Mouse (Mus musculus) left cerebral cortex, postnatal 14 days (tissue): ENCODE measurements around the gene Nol10. TPM values are rescaled to one million over a fixed set of nuclear protein-coding genes. Genes with fewer than 3 reads are reported as not detected.

Source experiments
- DNase-seq, 2 experiments: peaks; one replicate each; pipeline ENCODE4 v3.0.0; 2021 to 2022; ENCODE audit warnings: low spot score in 2 of 2, mixed read lengths in 1 of 2
- intact Hi-C: fragments of 180-260 bp; cut with DNase I; formaldehyde crosslinking; loops from one replicate; pipeline ENCODE4 v1.15.1; 2025
- long read RNA-seq, 2 experiments: library from polyadenylated mRNA; stranded (forward); transcript quantifications; one replicate each; pipeline ENCODE4 v2.0.0; 2021
- total RNA-seq, 2 experiments: library from RNA; stranded (reverse); gene quantifications; 2 replicates each; pipeline ENCODE4 v1.2.3; 2021

Nol10 gene
- 10 to 100 TPM; 19.7 to 20.3 TPM for total RNA-seq
- long read RNA-seq, experiment 1, transcript Nol10-201 (21 exons, 3,021 nt), result major isoform, 5 of 8 reads
- long read RNA-seq, experiment 1, partial matches to known transcripts, result 0 of 8 reads
- long read RNA-seq, experiment 1, other reads (novel, unspliced or antisense), result 3 of 8 reads
- long read RNA-seq, experiment 2, transcript Nol10-201 (21 exons, 3,021 nt), result major isoform, 7 of 10 reads
- long read RNA-seq, experiment 2, partial matches to known transcripts, result 0 of 10 reads
- long read RNA-seq, experiment 2, other reads (novel, unspliced or antisense), result 3 of 10 reads

DNA sequence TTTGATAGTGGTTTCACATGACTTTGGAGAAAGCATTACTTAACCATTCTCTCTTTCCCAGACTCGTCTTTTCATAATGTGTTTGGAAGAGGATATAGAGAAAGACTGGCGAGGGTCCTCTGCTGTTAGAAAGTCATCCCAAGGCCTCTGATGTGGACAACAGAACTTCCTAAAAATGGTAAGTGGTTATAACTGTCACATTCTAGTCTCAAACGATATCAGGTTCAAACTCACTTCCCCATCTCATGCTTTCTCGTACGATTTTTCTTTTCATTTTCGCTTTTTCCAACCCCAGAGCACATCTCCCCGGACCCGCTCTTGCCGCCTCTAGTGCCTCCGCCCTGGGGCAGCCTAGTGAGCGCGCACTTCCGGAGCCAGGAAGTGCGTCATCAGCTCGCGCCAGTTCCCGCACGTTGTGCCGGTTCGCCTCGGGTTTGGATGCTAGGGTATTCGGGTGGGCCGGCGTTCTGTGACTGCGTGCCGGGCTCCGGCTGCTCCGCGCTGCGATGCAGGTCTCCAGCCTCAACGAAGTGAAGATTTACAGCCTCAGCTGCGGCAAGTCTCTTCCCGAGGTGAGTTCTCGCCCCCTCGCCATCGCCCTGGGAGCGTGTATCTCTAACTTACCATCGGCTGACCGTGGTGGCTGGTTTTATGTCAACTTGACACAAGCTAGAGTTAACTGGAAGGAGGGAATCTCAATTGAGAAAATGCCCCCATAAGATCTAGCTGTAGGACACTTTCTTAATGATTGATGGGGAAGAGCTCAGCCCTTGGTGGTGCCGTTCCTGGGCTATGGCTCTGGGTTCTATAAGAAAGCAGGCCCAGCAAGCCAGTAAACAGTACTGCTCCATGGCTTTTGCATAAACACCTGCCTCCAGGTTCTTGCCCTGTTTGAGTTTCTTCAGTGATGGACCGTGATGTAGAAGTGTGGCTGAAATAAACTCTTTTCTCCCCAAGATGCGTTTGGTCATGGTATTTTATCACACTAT lies at the start of gene Nol10:
Nol10 (plus strand) TSS at position 411 of the 989 bp plus-strand sequence.
- intact Hi-C loops, result no loop called here
- peak; percentile 90 to 92 for DNase-seq

- DNase-seq, result no peak
- intact Hi-C loops, result no loop called here
Measured at GRCm38 (mm10) chr12:17299902-17300301, 48.4 kb upstream of the Nol10 start.

GRCm38 (mm10) chr12:17305445-17305844 lies 42.8 kb upstream of the Nol10 start:
- intact Hi-C loops, result no loop called here

GRCm38 (mm10) chr12:17308246-17308645 lies 40.0 kb upstream of the Nol10 start:
- intact Hi-C loops, result no loop called here
- DNase-seq, result no peak

More at GRCm38 (mm10) chr12:17305445-17305844, 42.8 kb upstream of the Nol10 start:
- DNase-seq, result no peak

- intact Hi-C loops, result no loop called here
- peak in 1 of 2 experiments; percentile 10 for DNase-seq
Measured at GRCm38 (mm10) chr12:17310852-17311839, 37.1 kb upstream of the Nol10 start.

DNA sequence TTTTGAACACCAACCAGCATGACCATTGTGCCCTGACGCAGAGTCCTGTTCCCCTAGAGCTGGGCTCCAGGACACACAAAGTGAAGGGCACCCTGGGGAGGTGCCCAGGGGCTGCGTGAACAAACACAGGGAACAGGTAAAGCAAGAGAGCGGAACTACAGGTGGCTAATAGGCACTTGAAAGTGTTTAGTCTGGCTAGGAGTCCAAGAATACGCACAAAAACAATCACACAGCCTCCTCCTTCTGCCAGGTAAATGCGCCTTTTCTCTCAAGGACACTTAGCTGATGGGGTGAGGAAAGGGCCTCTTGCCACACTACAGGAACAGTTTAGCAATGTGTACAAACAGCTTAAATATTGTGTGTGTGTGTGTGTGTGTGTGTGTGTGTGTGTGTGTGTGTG lies 32.2 kb upstream of the Nol10 start:
- intact Hi-C loops, result no loop called here
- no peak for DNase-seq

GRCm38 (mm10) chr12:17317970-17318369 lies 30.3 kb upstream of the Nol10 start:
- intact Hi-C loops, result no loop called here
- DNase-seq, result no peak

- DNase-seq, result no peak
- intact Hi-C loops, result no loop called here
Measured at GRCm38 (mm10) chr12:17318453-17318852, 29.8 kb upstream of the Nol10 start.

- peak; percentile 13 to 63 for DNase-seq
- intact Hi-C loops, result no loop called here
Measured at GRCm38 (mm10) chr12:17324549-17325470, 23.4 kb upstream of the Nol10 start.

DNA sequence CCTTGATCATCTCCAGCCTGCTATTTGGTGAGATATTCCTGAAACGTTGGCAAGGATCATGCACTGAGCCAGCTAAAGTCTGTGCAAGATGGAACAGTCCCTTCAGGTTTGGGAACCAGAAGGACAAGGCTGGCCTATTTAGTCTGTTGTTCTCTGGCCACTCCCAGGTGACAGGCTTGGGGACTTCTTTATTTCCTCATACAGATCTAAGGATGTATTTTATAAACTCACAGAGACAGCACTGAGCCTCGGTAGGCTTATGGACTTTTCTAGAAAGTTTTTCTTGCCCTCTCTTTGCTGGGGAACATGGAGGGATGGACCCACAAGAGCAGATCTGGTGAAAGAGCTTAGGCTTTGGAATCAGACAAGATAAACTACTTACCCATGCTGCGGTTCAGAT lies 19.0 kb upstream of the Nol10 start, which contains the start of gene Atp6v1c2:
Atp6v1c2 (minus strand) TSS at position 101 of the 400 bp plus-strand sequence.
- intact Hi-C loops, result no loop called here
- no peak for DNase-seq

- no peak for DNase-seq
- intact Hi-C loops, result no loop called here
Measured at GRCm38 (mm10) chr12:17333459-17333858, 14.8 kb upstream of the Nol10 start.

GRCm38 (mm10) chr12:17338338-17338737 lies 9.9 kb upstream of the Nol10 start:
- no peak for DNase-seq
- intact Hi-C loops, result no loop called here

GRCm38 (mm10) chr12:17339114-17339905 lies 8.9 kb upstream of the Nol10 start:
- no peak for DNase-seq
- intact Hi-C loops, result no loop called here

DNA sequence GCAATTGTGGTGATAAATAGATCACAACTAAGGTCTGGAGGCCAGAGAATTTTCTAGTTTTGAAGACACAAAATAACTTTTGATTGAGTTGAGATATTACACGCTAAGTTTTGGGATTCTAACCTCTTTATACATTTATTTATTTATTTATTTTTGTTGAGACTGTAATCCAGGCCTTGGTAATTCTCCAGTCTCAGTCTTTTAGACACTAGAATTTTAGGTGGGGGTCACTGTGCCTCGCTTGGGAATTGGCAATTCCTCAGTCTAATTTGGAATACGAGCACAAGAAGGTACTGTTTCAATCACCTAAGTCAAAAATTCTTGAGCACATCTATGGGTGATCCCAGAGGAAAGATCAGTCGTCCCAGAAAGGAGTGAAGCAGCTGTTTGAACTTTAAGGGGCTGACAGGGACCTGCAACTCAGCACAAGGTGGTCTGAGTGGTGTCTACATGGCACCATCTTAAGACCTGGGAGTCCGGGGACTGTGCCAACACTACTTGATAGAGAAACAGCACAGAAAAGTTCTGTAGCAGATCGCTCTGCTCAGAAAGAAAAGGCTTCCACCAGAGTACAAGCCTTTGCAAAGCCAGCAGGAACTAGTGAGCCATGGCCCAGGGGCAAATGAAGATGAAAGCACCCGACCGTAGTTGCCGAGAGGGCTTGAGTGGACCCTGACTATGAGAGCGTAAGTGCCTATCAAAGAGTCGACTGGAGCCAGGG lies 771 bp upstream of the Nol10 start:
- intact Hi-C loops, result no loop called here
- DNase-seq, result no peak

DNA sequence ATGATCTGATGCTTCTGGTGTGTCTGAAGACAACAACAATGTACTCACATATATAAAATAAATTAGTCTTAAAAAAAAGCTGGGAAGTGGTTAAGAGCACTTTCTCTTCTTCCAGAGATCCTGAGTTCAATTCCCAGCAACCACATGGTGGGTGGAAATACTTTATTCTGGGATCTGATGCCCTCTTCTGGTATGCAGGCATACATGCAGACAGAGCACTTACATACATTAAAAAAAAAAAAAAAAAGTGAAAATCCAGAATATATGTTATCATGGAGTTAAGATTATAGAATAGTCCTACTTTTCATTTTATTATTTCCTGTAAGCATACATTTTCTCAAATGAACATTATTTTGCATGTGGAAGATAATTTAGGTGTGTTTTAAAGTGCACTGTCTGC lies 1.8 kb downstream of the Nol10 start:
- no peak for DNase-seq
- intact Hi-C loops, result no loop called here

- intact Hi-C loops, result no loop called here
- DNase-seq, result no peak
Measured at GRCm38 (mm10) chr12:17356853-17357252, 8.6 kb downstream of the Nol10 start.

DNA sequence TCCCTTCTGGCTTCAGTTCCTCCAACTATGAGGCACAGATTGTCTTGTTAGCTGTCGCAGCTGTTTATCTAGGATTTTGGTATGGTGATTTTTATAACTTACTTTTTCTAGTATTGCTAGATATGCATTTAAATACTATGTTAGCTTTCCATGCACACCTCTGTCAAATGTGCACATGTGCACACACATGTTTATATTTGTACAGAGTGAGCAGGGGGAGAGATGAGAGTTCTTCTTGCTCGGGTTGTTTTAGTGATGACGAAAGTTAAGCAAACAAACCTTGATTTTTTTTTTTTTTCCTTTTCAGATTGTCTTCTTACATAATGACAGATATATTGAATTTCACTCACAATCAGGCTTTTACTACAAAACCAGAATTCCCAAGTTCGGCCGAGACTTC lies 9.5 kb downstream of the Nol10 start:
- no peak for DNase-seq
- intact Hi-C loops, result no loop called here
